Comparison of ENCODE assay signal across 9 mouse cellular contexts in the genomic region with DNA sequence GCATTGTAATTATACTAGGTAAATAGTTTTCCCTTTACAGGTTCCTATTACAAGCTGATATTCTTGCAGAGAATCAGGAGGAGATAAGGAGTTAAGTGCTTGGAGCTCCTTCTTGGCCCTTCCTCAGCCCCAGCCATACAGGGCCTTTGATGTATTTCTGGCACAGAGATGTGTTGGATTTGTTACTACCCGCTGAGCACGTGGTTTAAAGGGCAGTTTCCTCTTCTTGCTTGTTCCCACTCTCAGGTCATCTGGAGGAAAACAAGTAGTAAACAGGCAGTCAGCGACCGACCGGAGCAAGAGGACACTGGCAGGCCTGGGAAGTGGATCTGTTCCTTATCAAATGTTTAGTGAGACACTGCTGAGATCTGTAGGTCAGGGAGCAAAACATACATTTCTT. TPM values are rescaled to one million over a fixed set of nuclear protein-coding genes. Genes with fewer than 3 reads are reported as not detected.
DNase-seq lines count a peak whose midpoint lies in the region; ATAC-seq lines count a peak whose summit lies in the region.
"Had no signal": no experiment of that assay in that cellular context is flagged by ENCODE, and none has a peak within 500 bp of the region (broad histone marks: within the 10 kb centered on the region; RNA-seq: fewer than 3 reads in every experiment).

No protein-coding gene starts in this region.

- H3K27ac ChIP-seq in limb, embryonic 13.5 days: no peak overlapping the region
- H3K27ac ChIP-seq: hindbrain, embryonic 15.5 days had no signal

- peak; percentile 45; the same call in 1 of the 2 replicates for ATAC-seq in limb, embryonic 13.5 days (ENCODE audit: low FRiP score, low read depth)

- no peaks in the 10 kb centered on the region for H3K27me3 ChIP-seq in limb, embryonic 13.5 days
- H3K27me3 ChIP-seq: hindbrain, embryonic 15.5 days had no signal

- no peaks in the 10 kb centered on the region for H3K9me3 ChIP-seq in limb, embryonic 13.5 days
- H3K9me3 ChIP-seq: hindbrain, embryonic 15.5 days had no signal

- 14% methylated on average over 5 of the region's 5 CpGs for WGBS in limb, embryonic 13.5 days

- no peak overlapping the region for H3K4me3 ChIP-seq in limb, embryonic 13.5 days
- H3K4me3 ChIP-seq: hindbrain, embryonic 15.5 days had no signal

- H3K4me2 ChIP-seq in limb, embryonic 13.5 days (replicated peaks): no peak overlapping the region
- H3K4me2 ChIP-seq: hindbrain, embryonic 15.5 days had no signal

- peak; percentile 64 for DNase-seq in gastrocnemius, adult 18-20 months (ENCODE audit: low spot score)
- DNase-seq in gastrocnemius, postnatal 10 days: no peak
- peak; percentile 22 to 29 for DNase-seq in urinary bladder, adult 18-20 months (ENCODE audit: low spot score in 2 of 2)
- no peak for DNase-seq in urinary bladder, postnatal 25 days (ENCODE audit: low spot score)
- DNase-seq in cerebellum, postnatal 10 days: no peak
- DNase-seq in testis, postnatal 10 days (ENCODE audit: low spot score): no peak
- no peak for DNase-seq in layer of hippocampus, postnatal 25 days (ENCODE audit: extremely low spot score in 1 of 2, low spot score in 1 of 2)

- peaks cover 30% of the 10 kb centered on the region for H3K4me1 ChIP-seq in limb, embryonic 13.5 days
- H3K4me1 ChIP-seq: hindbrain, embryonic 15.5 days had no signal

- no peak overlapping the region for H3K9ac ChIP-seq in limb, embryonic 13.5 days
- H3K9ac ChIP-seq: hindbrain, embryonic 15.5 days had no signal

- no peaks in the 10 kb centered on the region for H3K36me3 ChIP-seq in limb, embryonic 13.5 days
- H3K36me3 ChIP-seq: hindbrain, embryonic 15.5 days had no signal

RNA-seq across cellular contexts. Expression of a gene that starts 56.7 kb away (rescaled TPM):
- 10 to 100 TPM; 20.4 to 21.5 TPM for total RNA-seq in gastrocnemius, adult 18-20 months (2021)
- 10 to 100 TPM; 11.4 to 16.9 TPM for total RNA-seq in gastrocnemius, postnatal 10 days (2021)
- 31.1 and 33.7 TPM in 2 replicates for polyA plus RNA-seq in limb, embryonic 13.5 days (2015; fragmentation: Nextera tagmentation; extraction: Ambion mirVana)
- 10 to 100 TPM; 11.0 to 22.4 TPM for total RNA-seq in layer of hippocampus, postnatal 25 days (2021)

RNA-seq across cellular contexts. Expression of a gene that starts 56.7 kb away (rescaled TPM):
- 10 to 100 TPM; 31.2 to 40.4 TPM for total RNA-seq in gastrocnemius, adult 18-20 months (2021)
- total RNA-seq in gastrocnemius, postnatal 10 days (2021): 10 to 100 TPM; 18.6 to 23.8 TPM
- 13.8 and 15.5 TPM in 2 replicates for polyA plus RNA-seq in limb, embryonic 13.5 days (2015; fragmentation: Nextera tagmentation; extraction: Ambion mirVana)
- 10 to 100 TPM; 21.1 to 30.6 TPM for total RNA-seq in layer of hippocampus, postnatal 25 days (2021)

RNA-seq across cellular contexts. Expression of a gene that starts 56.9 kb away (rescaled TPM):
- total RNA-seq in gastrocnemius, adult 18-20 months (2021): 1 to 10 TPM; 2.7 TPM
- total RNA-seq in gastrocnemius, postnatal 10 days (2021): 1 to 10 TPM; 2.5 to 2.6 TPM
- 7.6 and 9.2 TPM in 2 replicates for polyA plus RNA-seq in limb, embryonic 13.5 days (2015; fragmentation: Nextera tagmentation; extraction: Ambion mirVana)
- total RNA-seq in layer of hippocampus, postnatal 25 days (2021): 1 to 10 TPM; 6.7 to 8.1 TPM

Comparison
In these comparisons a context has a peak if more than half of its experiments do, and no peak if none do; other contexts are left out.
1. DNase-seq: peak in gastrocnemius, adult 18-20 months (single experiment) and urinary bladder, adult 18-20 months (2 of 2); none in gastrocnemius, postnatal 10 days (single experiment), urinary bladder, postnatal 25 days (single experiment), cerebellum, postnatal 10 days (0 of 2), testis, postnatal 10 days (single experiment) and layer of hippocampus, postnatal 25 days (0 of 2).